Mouse (Mus musculus) kidney, postnatal 10 days (tissue): ENCODE measurements around the gene Megf11.
"Not testable (repeated sequence)": the region's sequence is repeated elsewhere in the genome, so short reads cannot be mapped to it uniquely, and the experiment has no call there.

Experiments used
- DNase-seq: peaks from one replicate; pipeline ENCODE4 v3.0.0; 2021; ENCODE audit warnings: mixed read lengths

Gene Megf11

GRCm38 (mm10) chr9:64470806-64471205 is 85.4 kb downstream of the Megf11 start:
- DNase-seq, result no peak

DNA sequence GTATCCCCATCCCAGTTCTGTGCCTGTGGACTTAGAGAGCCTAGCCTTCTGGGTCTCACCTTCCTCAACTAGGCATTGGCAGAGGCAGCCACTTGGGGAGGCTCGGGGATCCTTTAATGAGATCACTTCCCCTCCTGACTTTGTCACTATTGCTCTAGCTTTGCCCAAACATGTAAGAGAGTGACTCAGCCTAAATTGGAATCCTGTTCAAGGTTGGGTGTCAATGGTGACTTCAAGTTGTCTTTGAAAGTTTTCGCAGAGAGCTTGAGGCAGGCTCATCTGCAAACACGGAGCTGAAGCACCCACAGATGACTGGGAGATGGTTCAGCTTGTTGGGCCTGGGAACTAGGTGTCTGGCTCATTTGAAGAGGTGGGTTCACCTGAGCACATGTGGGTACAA is 85.9 kb downstream of the Megf11 start:
- DNase-seq, result no peak

DNA sequence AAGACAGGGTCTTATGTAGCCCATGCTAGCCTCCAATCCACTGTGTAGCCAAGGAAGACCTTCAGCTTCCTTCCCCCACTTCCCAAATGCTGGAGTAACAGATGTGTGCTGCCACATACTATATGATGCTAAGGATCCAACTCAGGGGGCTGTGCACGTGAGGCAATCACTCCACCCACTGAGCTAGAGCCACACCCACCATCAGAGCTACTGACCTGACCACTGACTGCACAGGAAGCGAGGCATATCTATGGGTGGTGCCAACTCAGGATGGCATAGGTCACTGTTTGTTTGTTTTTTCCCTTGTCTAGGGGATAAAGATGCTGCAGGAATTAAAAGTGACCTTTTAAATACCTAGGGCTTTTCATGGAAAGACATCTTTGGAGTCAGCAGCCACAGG is 86.7 kb downstream of the Megf11 start:
- DNase-seq, result no peak

DNA sequence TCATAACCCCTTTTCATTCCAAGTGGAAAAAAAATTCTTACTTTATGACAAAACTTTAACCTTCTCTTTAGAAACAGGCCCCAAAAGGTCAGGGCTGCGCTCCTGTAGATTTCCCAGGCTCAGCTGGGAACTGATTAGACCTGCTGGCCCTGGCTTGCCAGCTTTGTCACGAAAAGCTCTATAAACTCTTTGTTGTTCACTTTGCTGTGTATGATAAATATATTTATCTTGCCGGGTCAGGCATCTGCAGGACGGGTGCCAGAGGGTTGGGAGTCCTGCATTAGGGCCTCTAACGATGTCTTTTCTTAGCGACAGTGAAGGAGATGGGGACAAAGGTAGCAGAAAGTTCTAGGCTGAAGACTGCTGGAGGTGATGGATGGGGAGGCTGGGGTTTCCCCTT is 87.3 kb downstream of the Megf11 start:
- no peak for DNase-seq

DNA sequence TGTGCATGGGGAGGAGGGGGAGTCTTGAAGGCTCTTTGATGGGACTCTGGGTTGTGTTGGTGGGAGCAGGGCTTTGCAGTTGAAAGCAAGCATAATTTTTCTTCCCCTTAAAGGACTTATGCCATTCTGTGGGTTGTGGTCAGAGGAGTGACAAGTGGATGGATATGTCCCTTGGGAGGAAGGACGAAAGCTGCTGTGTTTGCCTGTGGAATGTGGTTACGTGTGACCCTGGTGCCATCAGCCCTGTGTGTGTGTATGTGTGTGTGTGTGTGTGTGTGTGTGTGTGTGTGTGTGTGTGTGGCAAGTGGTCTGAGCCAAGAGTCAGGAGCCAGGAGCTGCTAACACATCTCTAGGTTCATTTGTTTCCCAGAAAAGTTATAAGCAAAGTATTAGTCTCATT is 87.7 kb downstream of the Megf11 start:
- DNase-seq, result peak; percentile 38

GRCm38 (mm10) chr9:64473695-64474094 is 88.3 kb downstream of the Megf11 start:
- DNase-seq, result no peak

DNA sequence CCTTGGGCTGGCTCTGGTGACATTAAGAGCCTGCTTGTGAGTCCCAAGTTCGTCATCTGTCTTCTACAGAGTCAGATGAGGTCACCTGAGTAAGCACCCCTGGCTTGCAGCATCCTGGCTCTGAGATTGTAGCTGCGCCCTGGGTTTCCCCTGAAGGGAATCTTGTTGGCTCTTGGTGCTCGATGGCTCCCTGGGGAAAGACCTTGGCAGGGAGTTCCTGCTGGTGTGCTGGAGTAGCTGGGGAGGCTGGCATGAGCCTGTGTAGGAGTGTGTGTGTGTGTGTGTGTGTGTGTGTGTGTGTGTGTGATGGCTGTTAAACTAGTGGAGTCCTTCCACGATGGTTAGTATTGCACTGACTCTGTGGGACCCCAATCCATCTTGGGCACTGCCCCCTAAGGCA is 88.7 kb downstream of the Megf11 start:
- peak; percentile 46 for DNase-seq

GRCm38 (mm10) chr9:64475942-64476341 is 90.5 kb downstream of the Megf11 start:
- no peak for DNase-seq

DNA sequence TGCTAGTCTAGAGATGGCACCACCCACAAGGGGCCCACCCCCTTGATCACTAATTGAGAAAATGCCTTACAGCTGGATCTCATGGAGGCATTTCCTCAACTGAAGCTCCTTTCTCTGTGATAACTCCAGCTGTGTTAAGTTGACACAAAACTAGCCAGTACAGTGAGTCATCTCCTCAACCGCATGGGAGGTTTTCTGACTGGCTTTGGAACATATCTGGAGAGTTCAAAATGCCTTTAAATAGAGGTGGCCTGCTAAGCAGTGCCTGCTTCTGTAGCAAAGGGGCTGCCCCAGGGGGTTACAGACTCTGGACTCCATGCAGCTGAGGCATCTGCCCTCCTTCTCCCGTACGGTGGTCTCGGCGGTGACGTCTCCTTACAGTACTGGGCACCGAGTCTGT is 92.0 kb downstream of the Megf11 start:
- not testable (repeated sequence) for DNase-seq

GRCm38 (mm10) chr9:64482126-64482525 is 96.7 kb downstream of the Megf11 start:
- no peak for DNase-seq

DNA sequence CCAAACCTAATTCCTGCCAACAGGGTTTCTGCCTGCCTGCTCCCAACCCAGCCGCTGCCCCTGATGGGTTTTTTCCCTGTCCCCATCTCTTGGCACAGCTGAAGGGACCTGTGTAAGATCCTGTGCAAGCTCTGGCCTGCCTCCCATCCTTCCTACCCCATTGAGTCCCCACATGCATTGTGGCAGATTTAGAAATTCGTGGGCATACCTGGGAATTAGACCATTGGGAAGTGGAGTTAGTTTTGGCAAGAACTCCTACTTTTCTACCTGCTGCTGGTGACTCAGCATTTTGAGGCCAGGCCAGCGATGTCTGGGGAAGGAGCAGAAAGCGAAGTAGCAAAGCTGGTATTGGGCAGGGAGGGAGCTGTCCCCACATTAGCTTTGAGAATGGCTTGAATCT is 102.0 kb downstream of the Megf11 start:
- no peak for DNase-seq

- DNase-seq, result no peak
These were observed 109.2 kb downstream of the Megf11 start for GRCm38 (mm10) chr9:64494647-64495046.

DNA sequence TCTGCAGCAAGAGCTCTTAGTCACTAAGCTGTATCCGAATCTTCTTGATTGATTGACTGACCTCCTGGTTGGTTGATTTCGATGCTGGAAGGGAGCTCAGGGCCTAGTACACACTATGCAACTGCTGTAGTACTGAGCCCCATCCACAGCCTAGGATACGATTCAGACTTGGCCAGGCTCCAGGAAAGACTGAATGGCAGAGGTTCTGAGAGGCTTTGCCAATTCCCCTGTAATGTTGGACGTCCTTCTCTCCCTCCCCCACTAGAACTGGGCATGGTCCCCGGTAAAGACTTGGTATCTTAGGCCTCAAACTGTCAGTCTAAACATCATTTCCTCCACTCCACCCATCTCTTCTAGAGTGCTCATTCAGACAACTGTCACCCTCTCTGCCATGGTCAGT is 113.5 kb downstream of the Megf11 start:
- DNase-seq, result no peak

GRCm38 (mm10) chr9:64501211-64501610 is 115.8 kb downstream of the Megf11 start:
- DNase-seq, result no peak

- no peak for DNase-seq
These were observed 118.6 kb downstream of the Megf11 start for GRCm38 (mm10) chr9:64503996-64504395.

DNA sequence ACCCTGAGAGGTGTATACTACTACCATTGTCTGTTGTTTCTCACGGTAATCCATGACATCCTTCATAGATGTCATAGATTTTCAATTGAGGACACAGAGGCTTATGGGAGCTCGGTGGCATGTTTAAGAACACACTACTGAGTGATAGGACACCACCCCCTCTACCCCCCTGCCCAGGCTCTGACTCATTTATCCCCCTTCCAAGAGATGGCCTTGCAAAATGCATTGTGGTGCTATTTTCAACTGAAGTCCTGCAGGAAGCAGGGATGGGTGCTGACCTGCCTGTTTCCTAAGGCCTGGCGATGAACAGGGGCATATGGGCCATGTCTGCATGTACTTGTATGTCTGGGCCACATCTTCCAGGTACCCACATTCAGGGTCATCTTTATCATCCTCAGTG is 119.0 kb downstream of the Megf11 start:
- no peak for DNase-seq

GRCm38 (mm10) chr9:64504921-64505320 is 119.5 kb downstream of the Megf11 start:
- peak; percentile 19 for DNase-seq

DNA sequence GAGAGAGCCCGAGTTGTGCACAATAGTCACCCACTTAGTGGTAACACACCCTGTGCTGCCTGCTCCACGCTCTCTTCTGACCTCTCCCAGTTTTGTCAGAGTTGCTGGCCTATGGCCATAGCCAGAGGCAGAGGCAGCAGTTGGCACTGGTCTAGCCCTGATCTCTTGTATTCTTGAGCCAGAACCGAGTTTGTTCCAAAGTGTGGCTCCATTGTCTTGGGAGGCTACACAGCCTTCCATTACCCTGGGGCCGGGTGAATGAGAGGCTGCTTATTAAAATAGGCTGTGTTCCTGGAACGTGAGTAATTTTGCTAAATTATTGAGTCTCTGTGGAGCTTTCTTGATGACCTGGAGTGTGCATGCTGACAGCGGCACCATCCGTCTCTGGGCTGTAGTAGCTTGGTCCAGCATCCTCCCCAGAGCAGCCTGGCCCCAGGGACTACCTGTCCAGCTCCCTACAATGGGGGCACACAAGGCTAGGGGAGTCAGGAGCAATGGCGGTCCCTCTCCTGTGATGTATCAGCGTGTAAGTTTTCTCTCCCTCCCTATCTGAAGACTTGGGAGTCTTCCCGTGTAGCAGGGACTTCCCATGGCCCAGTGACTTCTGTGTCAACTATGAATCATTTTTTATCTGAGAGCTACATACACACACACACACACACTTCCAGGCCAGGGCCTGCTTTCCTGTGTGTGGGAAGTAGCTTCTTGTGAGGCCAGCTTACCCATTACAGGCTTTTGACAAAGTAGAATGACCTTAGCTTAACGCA is 121.2 kb downstream of the Megf11 start:
- peak; percentile 51 for DNase-seq

DNA sequence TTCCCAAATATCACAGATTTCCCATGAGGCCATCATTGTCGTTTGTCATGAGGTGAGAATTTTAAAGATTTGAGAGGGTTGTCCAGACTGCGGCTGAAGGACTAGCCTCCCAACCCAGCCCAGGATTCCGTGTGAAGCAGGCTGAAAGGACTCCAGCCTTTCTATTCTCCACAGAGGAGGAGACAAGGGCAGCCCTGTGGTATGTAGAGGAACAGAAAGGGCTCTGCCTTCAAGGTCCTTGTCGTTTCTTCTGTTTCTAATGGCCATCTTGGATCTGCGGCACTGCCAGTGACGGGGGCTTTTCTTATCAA is 121.7 kb downstream of the Megf11 start:
- DNase-seq, result peak; percentile 23

- peak; percentile 17 for DNase-seq
These were observed 122.6 kb downstream of the Megf11 start for GRCm38 (mm10) chr9:64507995-64508394.

- DNase-seq, result no peak
These were observed 129.4 kb downstream of the Megf11 start for GRCm38 (mm10) chr9:64514826-64515225.

DNA sequence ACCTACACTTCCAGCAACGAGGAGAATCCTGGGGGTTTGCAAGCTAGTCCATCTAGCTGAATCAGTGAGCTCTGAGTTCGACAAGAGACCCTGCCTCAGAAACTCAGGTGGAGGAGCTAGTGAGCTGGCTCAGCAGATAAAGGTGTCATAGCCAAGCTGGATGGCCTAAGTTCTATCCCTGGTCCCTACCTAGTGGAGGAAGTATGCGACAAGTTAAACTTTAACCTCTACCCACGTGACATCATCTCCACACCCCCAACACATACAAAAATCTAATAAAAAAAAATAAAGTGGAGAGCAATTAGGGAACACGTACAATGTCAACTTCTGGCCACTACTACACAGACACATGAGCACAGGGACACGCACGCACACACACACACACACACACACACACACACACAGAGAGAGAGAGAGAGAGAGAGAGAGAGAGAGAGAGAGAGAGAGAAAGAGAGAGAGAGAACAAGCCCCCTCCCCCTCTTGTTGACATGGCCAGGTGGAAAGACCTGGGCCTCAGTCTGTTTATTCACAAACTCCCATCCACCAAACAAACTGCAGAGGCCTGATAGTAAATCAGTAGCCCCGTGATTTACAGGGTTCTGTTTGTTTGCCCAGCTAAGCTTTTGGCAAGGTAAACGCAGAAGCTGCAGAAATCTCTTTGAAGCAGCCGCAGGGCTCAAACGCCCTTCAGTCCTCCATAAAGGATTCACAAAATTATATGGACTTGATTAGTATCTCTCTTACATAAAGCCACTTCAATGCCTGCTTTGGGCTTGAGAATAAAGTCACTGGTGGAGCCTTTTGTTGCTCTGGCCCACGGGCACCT is 134.7 kb downstream of the Megf11 start:
- DNase-seq, result no peak

DNA sequence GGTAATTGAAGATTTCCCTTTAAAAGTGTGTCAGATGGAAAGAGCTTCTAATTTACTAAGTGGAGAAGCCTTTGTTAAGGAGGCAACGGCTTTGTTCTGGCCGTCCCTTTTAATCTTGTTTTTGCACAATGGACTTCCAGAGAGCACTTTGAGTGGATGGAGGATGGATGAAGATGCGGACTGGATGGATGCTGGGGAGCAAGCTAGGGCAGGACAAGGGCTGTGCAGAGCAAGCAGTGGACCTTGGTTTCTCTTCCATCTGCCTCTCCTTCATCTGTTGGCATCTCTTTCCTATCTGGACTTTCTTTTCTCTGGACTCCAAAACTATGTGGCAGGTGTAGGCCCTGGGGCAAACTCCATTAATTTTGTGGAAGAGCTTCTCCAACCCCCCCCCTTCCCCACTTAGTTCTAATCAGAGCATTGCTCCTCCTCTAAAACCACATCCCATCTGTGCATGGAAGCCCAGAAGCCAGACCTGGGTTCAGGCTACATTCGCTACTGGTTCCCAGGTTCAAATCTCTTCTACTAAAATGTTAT is 135.4 kb downstream of the Megf11 start:
- no peak for DNase-seq
